Mouse (Mus musculus) bone marrow macrophage, adult 2 months (primary cell): ENCODE results near the gene Aph1a.
A peak's percentile ranks its signal among the peaks of the same experiment; 100 is the strongest.

Experiments
- CTCF ChIP-seq: IDR thresholded peaks from 2 replicates; pipeline ENCODE4 v1.5.1; 2012; ENCODE audit warnings: low read depth, mild to moderate bottlenecking, low read length, moderate library complexity
- POLR2A ChIP-seq: IDR thresholded peaks from 2 replicates; pipeline ENCODE4 v1.6.1; 2012; ENCODE audit warnings: mild to moderate bottlenecking, low read depth, low read length, borderline replicate concordance

GRCm38 (mm10) chr3:95882816-95883425 lies 10.8 kb upstream of the Aph1a start:
- TF ChIP-seq POLR2A = no peak
- TF ChIP-seq CTCF = peak; percentile 45
